Mouse (Mus musculus): ENCODE data around the gene Zfp184.

GRCm38 (mm10) chr13:21943644-21944043, 1.2 kb upstream of the Zfp184 start:
- TF ChIP-seq CTCF (IDR thresholded peaks at IDR 0.05; ENCODE audit: low read depth, low read length) (no peak), POLR2A (IDR thresholded peaks at IDR 0.05; ENCODE audit: borderline replicate concordance, low read depth, low read length) (no peak)

All from bone marrow macrophage, adult 2 months (primary cell).